Mouse (Mus musculus): ENCODE results near the gene Slc7a11.

DNA sequence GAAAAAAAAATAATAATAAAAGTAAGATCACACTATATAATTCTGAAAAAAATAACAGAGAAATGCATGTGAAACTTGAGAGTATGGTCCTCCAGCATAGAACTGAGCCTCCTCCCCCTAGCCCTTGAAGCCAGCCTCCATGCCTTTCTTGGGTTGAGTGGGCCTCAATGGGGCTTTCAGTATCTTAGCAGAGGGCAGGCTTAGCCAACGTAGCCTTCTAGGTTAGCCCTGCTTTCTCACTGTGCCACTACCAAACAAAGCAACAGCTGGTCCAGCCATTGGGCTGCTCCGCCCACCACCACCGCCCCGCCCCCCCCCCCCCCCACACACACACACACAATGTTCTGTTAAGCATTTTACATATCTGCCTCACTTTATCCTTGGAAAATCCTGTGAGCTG is 56.1 kb downstream of the Slc7a11 start:
- TF ChIP-seq CTCF (IDR thresholded peaks at IDR 0.05; ENCODE audit: control insufficient read depth, insufficient read depth, insufficient replicate concordance, low read depth, low read length) (no peak), POLR2A (IDR thresholded peaks at IDR 0.05; ENCODE audit: control insufficient read depth, low read depth, low read length) (no peak)

Data from testis, adult 2 months (tissue).